Mouse (Mus musculus) fat pad, adult 2 months (tissue): ENCODE results near the gene Rnf217.

ENCODE experiments used
- DNase-seq: peaks from one replicate; pipeline ENCODE4 v3.0.0-alpha.2; 2011; ENCODE audit warnings: low read depth, low spot score; ENCODE audit errors: extremely low read depth

Rnf217 gene

DNA sequence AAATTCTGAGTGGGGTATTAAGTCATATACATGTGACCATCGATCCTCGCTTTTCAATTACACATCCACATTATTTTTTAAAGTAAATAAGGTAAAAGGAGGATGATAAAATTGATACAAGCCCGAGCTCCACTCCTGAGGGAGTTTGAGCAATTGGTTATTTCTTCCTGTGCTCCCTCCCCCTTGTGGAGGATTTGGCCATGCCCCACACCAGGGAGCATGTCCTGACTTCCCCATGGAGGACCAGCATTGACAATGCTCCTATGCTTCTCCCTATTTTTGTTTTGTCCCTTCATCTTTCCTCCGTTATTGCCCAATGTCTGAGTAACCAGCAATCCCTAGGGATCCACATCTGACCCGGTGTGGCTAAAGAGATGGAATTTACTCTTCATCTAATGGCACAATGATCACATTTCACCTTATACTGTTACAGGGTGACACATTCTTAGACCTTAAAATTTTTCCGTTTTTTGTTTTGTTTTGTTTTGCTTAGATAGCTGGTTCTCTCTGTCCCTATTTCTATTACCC lies 53.5 kb downstream of the Rnf217 start:
- DNase-seq, result no peak

- no peak for DNase-seq
Observed at GRCm38 (mm10) chr10:31553302-31553701, 55.7 kb downstream of the Rnf217 start.

DNA sequence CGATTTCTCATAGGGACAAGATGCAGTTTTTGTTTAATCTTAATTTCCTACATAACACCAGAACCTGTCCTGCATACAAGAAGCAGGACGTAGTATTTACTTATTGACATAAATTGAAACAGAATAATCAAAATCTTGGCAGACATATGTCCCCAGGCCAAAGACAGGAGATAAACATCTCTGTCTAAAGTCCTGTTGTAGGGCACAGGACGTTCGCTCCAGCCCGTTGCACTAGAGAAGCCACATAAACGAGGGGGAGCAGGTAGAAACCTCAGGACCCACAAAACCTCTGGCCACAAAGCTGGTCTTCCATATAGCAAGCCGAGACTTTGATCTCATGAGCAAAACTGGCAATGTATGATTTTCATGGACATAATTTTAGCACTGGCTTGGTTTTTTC lies 57.1 kb downstream of the Rnf217 start:
- DNase-seq, result no peak

DNA sequence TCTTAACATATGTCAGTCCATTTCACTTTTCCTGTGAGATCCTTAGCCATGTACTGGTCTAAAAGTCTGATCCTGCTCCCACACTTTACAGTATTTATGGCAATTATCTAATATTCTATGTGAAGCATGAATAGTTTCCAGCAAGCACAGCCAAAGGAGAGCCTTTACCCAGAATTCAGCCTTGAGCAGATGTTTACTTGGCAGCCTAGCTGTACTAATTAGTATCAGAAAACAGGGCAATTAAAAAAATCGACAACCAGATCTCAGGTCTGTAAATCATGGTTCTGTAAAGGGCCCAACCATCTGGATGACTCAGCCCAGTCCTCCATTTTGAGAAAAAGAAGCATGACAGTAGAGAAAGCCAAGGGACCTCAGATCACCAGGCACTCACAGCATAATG lies 57.6 kb downstream of the Rnf217 start:
- DNase-seq, result no peak

DNA sequence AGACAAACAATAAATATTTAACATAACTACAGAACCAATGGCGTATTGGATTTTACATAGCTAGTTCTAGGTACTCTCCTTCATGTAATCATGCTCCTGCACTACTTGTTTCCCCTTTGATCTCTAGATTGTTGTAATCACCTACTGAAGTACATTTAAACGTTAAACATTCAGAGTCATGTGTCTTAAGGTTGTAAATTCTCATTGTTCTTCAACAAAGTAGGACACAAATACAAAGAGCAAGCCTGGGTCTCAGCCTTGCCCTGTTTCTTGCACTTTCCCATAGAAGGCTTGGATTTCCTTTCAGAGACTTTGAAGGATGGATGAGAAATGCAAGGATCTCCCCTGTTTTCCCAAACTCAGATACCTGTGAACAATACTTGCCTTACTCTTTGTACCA lies 61.8 kb downstream of the Rnf217 start:
- DNase-seq, result no peak

- no peak for DNase-seq
Observed at GRCm38 (mm10) chr10:31544149-31544942, 64.6 kb downstream of the Rnf217 start.

DNA sequence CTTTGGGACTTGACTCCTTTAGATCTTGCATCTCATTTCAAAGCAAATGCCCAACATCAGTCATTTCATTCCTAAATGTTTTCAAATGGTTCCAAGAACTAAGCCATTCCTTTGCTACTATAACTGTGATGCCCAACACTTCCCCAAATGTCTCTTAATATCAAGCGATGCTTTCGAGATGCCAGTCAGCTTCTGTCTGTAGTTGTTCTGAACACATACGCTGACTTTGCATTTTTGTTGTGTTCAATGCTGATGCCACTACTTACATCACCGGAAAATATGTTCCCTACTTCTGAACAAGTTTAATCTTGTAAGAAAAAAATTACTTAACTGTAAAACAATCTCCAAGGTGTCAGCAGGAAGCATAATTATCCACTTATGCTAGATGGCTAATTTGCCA lies 68.5 kb downstream of the Rnf217 start:
- no peak for DNase-seq

DNA sequence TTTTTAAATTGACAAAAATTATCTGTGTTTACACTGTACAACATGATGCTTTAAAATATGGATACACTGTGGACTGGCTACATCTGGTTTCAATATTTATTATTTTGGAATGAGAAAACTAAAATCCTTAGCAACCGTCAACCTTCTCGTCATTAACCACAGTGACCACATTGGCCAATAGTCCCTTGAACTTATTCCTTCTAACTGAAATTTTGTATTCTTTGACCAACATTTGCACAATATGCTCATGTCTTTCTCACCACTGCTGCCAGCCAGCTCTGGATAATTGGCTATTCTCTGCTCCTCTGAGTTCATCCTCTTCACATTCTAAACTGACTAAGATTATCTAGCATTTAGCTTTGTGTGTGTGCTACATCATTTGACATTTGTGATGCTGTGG lies 69.6 kb downstream of the Rnf217 start:
- no peak for DNase-seq

GRCm38 (mm10) chr10:31538721-31539120 lies 70.3 kb downstream of the Rnf217 start:
- DNase-seq, result no peak

DNA sequence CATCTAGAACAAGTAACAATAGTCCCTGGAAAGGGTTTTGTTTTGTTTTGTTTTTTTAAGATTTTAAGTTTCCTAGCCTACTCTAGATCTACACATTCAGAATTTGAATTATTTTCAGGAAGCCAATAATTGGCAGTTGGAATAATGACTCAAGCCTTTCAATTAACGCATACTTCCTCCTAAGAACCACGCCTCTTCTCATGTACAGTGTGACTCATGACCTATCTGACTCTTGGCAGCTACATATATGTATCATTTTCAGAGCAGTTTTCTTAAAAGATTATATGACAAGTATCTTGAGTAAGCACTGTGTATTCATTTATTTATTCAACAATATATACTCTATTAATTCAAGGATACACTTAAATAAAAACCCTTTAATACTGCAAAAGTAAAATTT lies 70.7 kb downstream of the Rnf217 start:
- DNase-seq, result no peak

- DNase-seq, result no peak
Observed at GRCm38 (mm10) chr10:31537213-31537612, 71.8 kb downstream of the Rnf217 start.

- no peak for DNase-seq
Observed at GRCm38 (mm10) chr10:31535046-31535445, 73.9 kb downstream of the Rnf217 start.

- peak; percentile 26 for DNase-seq
Observed at GRCm38 (mm10) chr10:31533270-31533826, 75.6 kb downstream of the Rnf217 start.

DNA sequence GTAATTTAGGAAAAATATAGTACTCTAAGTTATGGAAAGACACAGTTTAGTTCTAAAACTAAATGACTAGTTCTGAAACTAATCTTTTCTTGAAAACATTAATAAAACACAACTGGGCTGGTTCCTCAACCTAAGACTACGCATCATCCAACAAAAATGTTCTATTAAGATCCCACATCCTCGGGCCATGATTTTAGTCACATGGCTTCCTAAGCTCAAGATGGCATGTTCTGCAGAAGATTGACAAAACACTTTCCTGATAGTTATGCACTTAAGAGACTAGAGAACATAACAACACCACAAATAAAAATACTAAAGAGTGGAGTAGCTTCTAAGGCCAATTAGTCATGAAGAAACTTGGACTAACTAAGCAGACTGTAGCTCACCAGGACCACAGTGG lies 76.2 kb downstream of the Rnf217 start:
- no peak for DNase-seq

DNA sequence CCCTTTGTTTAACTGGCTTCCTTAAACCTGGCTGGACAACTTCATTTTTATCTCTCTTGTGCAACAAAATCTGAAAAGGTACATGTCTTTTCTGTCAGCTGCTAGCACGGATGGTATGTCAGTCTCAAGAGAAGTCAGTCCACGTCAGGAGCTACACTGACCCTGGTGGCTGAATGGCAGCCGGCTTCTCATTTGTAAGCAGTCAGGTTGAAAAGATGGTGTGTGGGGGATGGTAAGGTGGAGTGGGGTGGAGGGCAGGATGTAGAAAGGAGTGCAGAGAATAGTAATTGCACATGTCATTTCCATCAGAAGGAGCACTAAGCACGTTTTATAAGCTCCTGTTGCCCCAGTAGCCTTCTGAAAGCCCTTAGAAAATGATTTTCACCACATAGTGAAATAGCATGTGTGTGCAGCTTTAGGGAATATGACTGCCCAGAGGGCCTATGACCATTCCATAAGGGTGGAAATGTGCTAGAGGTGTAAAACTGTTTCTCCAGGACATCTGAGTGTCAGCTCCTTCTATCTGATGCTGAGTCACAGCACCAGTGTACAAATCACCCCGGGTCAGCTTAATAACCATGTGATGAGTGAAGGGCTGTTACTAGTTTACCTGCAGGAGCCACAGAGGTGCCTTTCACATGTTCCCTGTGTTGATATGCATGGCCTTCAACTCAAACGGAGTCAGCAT lies 80.5 kb downstream of the Rnf217 start:
- DNase-seq, result no peak

DNA sequence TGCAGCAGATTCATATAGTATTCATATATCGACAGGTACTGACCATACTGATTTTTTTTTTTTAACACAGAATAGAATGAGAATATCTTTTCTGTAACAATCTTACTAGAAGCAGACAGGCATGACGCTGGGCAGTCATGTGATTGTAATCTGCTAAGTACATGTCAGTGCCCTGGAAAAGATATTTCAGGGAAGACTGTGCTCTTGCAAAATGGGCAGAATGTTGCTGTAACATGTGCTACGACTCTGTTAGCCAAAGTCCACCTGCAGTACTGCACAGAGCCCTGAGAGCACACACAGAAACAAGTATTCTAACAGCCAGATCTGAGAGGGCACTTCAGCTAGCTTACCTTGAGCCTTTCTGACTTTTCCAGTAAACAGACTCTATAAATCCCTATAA lies 83.3 kb downstream of the Rnf217 start:
- peak; percentile 16 for DNase-seq

DNA sequence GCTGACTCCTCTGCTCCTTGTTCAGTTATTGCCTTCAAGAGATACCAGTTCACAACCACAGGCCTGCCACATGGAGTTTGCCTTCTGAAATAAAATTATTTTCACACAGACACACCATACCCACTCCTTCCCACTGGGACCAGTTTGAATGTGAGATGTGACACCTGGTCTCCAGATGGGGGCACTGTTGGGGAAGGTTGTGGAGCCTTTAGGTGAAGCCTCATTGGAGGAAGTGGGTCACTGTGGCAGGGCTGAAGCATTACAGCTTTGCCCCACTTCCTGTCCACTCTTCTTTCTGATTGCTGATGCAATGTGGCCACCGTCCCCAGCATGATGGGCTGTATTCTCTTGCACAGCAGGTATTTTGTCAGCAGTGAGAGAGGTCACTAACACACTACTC lies 89.6 kb downstream of the Rnf217 start:
- DNase-seq, result no peak

DNA sequence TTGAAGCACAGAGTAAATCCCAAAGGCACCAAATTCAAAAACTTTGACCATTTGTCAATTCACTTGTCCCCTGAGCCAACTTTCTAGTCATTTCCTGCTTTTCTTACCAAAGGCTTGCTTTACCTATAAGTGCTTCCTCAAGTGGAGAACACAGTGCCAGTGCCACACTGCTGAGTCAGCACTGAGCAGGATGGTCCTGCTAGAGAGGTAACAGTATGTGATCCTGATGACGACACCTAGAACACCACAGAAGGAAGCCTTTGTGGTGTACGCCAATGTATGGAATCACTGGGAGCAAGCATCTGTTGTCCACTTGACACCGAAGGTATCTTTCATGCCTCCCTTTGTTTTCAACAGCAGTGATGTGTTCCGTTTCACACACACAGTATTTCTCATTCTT lies 90.8 kb downstream of the Rnf217 start:
- no peak for DNase-seq

DNA sequence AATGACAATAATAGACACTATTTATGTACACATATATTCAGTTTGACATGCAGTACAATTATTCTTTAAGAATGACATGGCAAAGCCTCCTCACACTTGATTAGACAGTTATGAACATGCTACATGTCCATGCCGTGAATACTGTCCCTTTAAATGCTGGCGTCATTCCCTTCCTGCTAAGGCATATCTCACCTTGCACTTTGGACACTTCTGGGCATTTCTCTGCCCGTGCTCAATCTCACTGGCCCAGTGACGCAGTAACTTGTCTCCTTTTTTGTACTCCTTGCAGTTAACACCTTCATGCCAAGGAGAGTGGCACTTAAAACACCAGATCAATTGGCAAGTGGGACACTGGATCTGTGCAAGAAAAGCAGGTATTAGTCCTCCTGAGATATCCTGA lies 91.8 kb downstream of the Rnf217 start:
- no peak for DNase-seq

DNA sequence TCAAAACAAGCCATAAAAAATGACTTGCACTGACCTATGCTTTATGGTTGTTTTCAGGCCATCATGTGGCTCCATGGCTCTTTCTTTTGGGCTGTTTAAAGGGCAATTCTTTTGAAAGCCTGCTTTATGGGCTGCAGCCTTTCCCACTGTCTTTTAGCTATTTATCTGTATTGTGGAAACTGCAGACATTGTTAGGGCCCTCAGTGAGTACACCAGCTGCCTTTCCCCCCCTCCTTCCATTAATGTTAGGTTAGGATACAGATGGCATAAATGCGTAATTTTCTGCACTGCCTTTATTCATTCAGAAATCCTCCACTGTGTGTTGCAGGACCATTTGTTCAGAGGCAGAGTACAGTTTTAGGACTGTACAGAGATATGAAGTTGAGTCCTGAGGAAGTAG lies 93.1 kb downstream of the Rnf217 start:
- DNase-seq, result no peak

DNA sequence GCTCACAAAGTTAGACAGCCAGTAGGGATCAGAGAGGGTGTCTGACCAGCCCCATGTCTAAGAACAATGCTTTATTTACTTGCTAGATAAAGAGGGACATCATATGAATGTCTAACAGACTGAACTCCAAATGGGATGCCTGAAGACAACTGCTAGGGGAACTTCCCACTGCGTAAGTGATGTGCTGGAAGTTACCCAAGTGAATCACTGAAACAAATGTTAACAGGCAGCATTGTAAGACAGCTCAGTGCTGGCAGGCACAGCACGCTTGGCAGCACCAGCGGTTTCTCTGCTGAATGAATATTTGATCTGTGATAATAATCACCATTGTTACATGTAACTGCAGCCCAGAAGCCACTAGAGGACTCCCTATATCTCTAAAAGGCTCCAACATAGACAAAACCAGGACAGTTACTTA lies 104.8 kb downstream of the Rnf217 start:
- peak; percentile 40 for DNase-seq

DNA sequence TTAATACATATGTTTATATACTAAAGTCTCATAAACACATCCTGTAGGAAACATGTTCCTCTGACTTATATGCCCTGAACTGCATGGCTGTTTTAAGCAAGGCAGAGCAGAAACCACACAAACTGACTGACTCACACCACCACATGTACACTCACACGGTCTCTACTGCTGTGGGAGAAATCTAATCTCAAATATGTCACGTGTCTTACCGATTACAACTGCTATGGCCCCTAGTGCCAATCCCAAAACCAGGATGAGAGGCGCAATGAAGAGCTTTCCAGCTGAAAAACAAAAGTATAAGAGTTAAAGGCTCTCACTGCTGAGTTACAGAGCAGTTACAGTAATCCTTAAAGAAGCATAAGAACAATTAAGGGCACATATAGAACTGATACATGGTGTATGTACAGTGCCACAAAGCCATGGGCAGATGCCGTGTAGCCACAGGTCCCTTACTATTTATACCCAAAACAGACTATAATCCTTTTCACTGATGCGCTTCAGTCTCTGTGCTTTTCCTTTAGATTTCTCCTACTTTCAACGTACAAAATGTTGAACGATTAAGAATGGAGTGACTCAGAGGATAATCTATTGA lies 105.3 kb downstream of the Rnf217 start:
- no peak for DNase-seq
